Mouse (Mus musculus): ENCODE data around the gene Rev3l. TPM values are rescaled to one million over a fixed set of nuclear protein-coding genes. Genes with fewer than 3 reads are reported as not detected.

Gene Rev3l
- polyA plus RNA-seq (2015; fragmentation: Nextera tagmentation; extraction: Ambion mirVana) = 14.9 and 16.5 TPM in 2 replicates

- Histone ChIP-seq H3K27me3 (no peaks in the 10 kb centered on the region), H3K4me1 (peaks cover 21% of the 10 kb centered on the region), H3K4me3 (peak within 1 kb of the TSS; percentile 89), H3K9me3 (no peaks in the 10 kb centered on the region), H3K36me3 (no peaks in the 10 kb centered on the region), H3K4me2 (replicated peaks) (peak within 1 kb of the TSS; percentile 79), H3K9ac (peak within 1 kb of the TSS; percentile 92), H3K27ac (peak within 1 kb of the TSS; percentile 99)
- peak; percentile 84 for ATAC-seq (ENCODE audit: low FRiP score, low read depth)
- under 1% methylated on average over 51 of the region's 64 CpGs for WGBS
Observed at GRCm38 (mm10) chr10:39731736-39732265, at the start of gene Rev3l. Gene Rev3l, plus strand, starts transcription at chr10:39732118.

GRCm38 (mm10) chr10:39682556-39682955 lies 49.4 kb upstream of the Rev3l start:
- no peak overlapping the region for H3K4me3 ChIP-seq
- H3K27me3 ChIP-seq = no peaks in the 10 kb centered on the region
- peaks cover 4% of the 10 kb centered on the region; the same call in 1 of the 2 replicates for H3K4me1 ChIP-seq
- no peak overlapping the region for H3K9ac ChIP-seq
- 0 out of 2 replicates have a peak, but pooled peaks cover 6% of the 10 kb centered on the region for H3K36me3 ChIP-seq
- no peak overlapping the region for H3K27ac ChIP-seq
- WGBS = 76% methylated on average over 2 of the region's 2 CpGs
- no peaks in the 10 kb centered on the region for H3K9me3 ChIP-seq
- no peak for ATAC-seq (ENCODE audit: low FRiP score, low read depth)
- H3K4me2 ChIP-seq (replicated peaks) = no peak overlapping the region

- Histone ChIP-seq H3K27me3 (no peaks in the 10 kb centered on the region), H3K9me3 (no peaks in the 10 kb centered on the region), H3K27ac (no peak overlapping the region), H3K9ac (no peak overlapping the region), H3K4me1 (peaks cover 11% of the 10 kb centered on the region), H3K4me2 (replicated peaks) (no peak overlapping the region), H3K36me3 (0 out of 2 replicates have a peak, but pooled peaks cover 6% of the 10 kb centered on the region), H3K4me3 (no peak overlapping the region)
- ATAC-seq (ENCODE audit: low FRiP score, low read depth) = no peak
- WGBS = 82% methylated on average over 2 of the region's 2 CpGs
Observed at GRCm38 (mm10) chr10:39683481-39683880, 48.4 kb upstream of the Rev3l start.

- Histone ChIP-seq H3K36me3 (no peaks in the 10 kb centered on the region), H3K4me3 (no peak overlapping the region), H3K27me3 (no peaks in the 10 kb centered on the region), H3K4me1 (peaks cover 28% of the 10 kb centered on the region), H3K4me2 (replicated peaks) (no peak overlapping the region), H3K9me3 (no peaks in the 10 kb centered on the region), H3K27ac (no peak overlapping the region), H3K9ac (no peak overlapping the region)
- WGBS = 96% methylated on average over 4 of the region's 4 CpGs
- ATAC-seq (ENCODE audit: low FRiP score, low read depth) = 0 out of 2 replicates have a peak, but pooled peaks have one; percentile 64
Observed at GRCm38 (mm10) chr10:39686811-39687210, 45.1 kb upstream of the Rev3l start.

- no peaks in the 10 kb centered on the region for H3K9me3 ChIP-seq
- no peaks in the 10 kb centered on the region for H3K36me3 ChIP-seq
- H3K4me1 ChIP-seq = peaks cover 35% of the 10 kb centered on the region
- no peak overlapping the region for H3K4me2 ChIP-seq (replicated peaks)
- H3K9ac ChIP-seq = no peak overlapping the region
- H3K27me3 ChIP-seq = no peaks in the 10 kb centered on the region
- WGBS = 38% methylated on average over 3 of the region's 3 CpGs
- no peak overlapping the region for H3K27ac ChIP-seq
- ATAC-seq (ENCODE audit: low FRiP score, low read depth) = no peak
- no peak overlapping the region for H3K4me3 ChIP-seq
Observed at GRCm38 (mm10) chr10:39687851-39688250, 44.1 kb upstream of the Rev3l start.

GRCm38 (mm10) chr10:39691351-39692064 lies 40.4 kb upstream of the Rev3l start:
- H3K27ac ChIP-seq = no peak overlapping the region
- 59% methylated on average over 11 of the region's 11 CpGs for WGBS
- H3K9ac ChIP-seq = no peak overlapping the region

GRCm38 (mm10) chr10:39692152-39692551 lies 39.8 kb upstream of the Rev3l start:
- Histone ChIP-seq H3K4me1 (peaks cover 31% of the 10 kb centered on the region), H3K9ac (no peak overlapping the region), H3K27ac (no peak overlapping the region), H3K27me3 (no peaks in the 10 kb centered on the region), H3K4me2 (replicated peaks) (no peak overlapping the region), H3K9me3 (no peaks in the 10 kb centered on the region), H3K4me3 (no peak overlapping the region), H3K36me3 (no peaks in the 10 kb centered on the region)
- no peak for ATAC-seq (ENCODE audit: low FRiP score, low read depth)
- WGBS = 71% methylated on average over 2 of the region's 2 CpGs

More at GRCm38 (mm10) chr10:39691351-39692064, 40.4 kb upstream of the Rev3l start:
- Histone ChIP-seq H3K27me3 (no peaks in the 10 kb centered on the region), H3K4me1 (peaks cover 31% of the 10 kb centered on the region), H3K4me3 (no peak overlapping the region), H3K36me3 (no peaks in the 10 kb centered on the region), H3K4me2 (replicated peaks) (no peak overlapping the region), H3K9me3 (no peaks in the 10 kb centered on the region)
- ATAC-seq (ENCODE audit: low FRiP score, low read depth) = peak; percentile 28; the same call in 1 of the 2 replicates

GRCm38 (mm10) chr10:39707717-39708510 lies 24.0 kb upstream of the Rev3l start:
- 35% methylated on average over 2 of the region's 2 CpGs for WGBS
- no peak for ATAC-seq (ENCODE audit: low FRiP score, low read depth)
- H3K27ac ChIP-seq = no peak overlapping the region

GRCm38 (mm10) chr10:39716936-39717335 lies 15.0 kb upstream of the Rev3l start:
- Histone ChIP-seq H3K4me1 (no peaks in the 10 kb centered on the region), H3K9ac (no peak overlapping the region), H3K9me3 (no peaks in the 10 kb centered on the region), H3K27me3 (no peaks in the 10 kb centered on the region), H3K27ac (no peak overlapping the region), H3K4me3 (no peak overlapping the region), H3K4me2 (replicated peaks) (no peak overlapping the region), H3K36me3 (no peaks in the 10 kb centered on the region)
- WGBS = 81% methylated on average over 5 of the region's 5 CpGs
- ATAC-seq (ENCODE audit: low FRiP score, low read depth) = no peak

More at GRCm38 (mm10) chr10:39707717-39708510, 24.0 kb upstream of the Rev3l start:
- H3K36me3 ChIP-seq = no peaks in the 10 kb centered on the region
- no peaks in the 10 kb centered on the region for H3K9me3 ChIP-seq
- peaks cover 11% of the 10 kb centered on the region for H3K4me1 ChIP-seq
- H3K4me3 ChIP-seq = no peak overlapping the region
- no peak overlapping the region for H3K4me2 ChIP-seq (replicated peaks)
- no peak overlapping the region for H3K9ac ChIP-seq
- no peaks in the 10 kb centered on the region for H3K27me3 ChIP-seq

GRCm38 (mm10) chr10:39730976-39731735 lies 762 bp upstream of the Rev3l start:
- Histone ChIP-seq H3K27me3 (no peaks in the 10 kb centered on the region), H3K4me3 (peak overlapping the region; percentile 89), H3K4me1 (peaks cover 21% of the 10 kb centered on the region), H3K36me3 (no peaks in the 10 kb centered on the region), H3K4me2 (replicated peaks) (peak overlapping the region; percentile 69), H3K9ac (peak overlapping the region; percentile 92), H3K9me3 (no peaks in the 10 kb centered on the region), H3K27ac (peak overlapping the region; percentile 99)
- peak; percentile 91 for ATAC-seq (ENCODE audit: low FRiP score, low read depth)
- 0% methylated on average over 45 of the region's 66 CpGs for WGBS

GRCm38 (mm10) chr10:39732266-39733100 lies 565 bp downstream of the Rev3l start:
- H3K27me3 ChIP-seq = no peaks in the 10 kb centered on the region
- peak overlapping the region; percentile 79 for H3K4me2 ChIP-seq (replicated peaks)
- H3K9me3 ChIP-seq = no peaks in the 10 kb centered on the region
- peak; percentile 48 for ATAC-seq (ENCODE audit: low FRiP score, low read depth)
- WGBS = under 1% methylated on average over 95 of the region's 105 CpGs
- H3K4me1 ChIP-seq = peaks cover 21% of the 10 kb centered on the region
- no peaks in the 10 kb centered on the region for H3K36me3 ChIP-seq
- H3K9ac ChIP-seq = peak overlapping the region; percentile 92
- H3K27ac ChIP-seq = peak overlapping the region; percentile 99
- H3K4me3 ChIP-seq = peak overlapping the region; percentile 89
